Mouse (Mus musculus) layer of hippocampus, adult 9-11 months (tissue): Measurements from ENCODE around the gene Alkal2.

Source experiments
- DNase-seq: peaks from one replicate; pipeline ENCODE4 v3.0.0; 2022

Gene Alkal2

GRCm38 (mm10) chr12:30883986-30884621 is at the start of gene Alkal2:
Gene Alkal2 (plus strand): TSS chr12:30884322.
- no peak for DNase-seq

DNA sequence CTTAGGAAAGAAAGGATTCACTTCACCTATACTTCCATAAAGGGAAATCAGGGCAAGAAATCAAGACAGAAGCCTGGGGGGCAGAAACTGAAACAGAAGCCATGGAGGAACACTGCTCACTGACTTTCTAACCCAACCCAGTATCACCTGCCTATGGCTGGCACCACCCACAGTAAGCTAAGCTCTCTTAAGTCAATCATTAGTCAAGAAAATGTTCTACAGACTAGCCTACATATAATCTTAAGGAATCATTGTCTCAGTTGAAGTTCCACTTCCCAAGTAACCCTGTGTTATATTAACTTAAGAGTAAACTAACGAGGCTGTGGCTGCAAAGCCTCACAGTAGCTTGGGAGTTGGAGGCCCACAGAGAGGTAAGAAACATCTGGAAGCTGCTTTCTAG is 35.6 kb upstream of the Alkal2 start:
- DNase-seq, result no peak

DNA sequence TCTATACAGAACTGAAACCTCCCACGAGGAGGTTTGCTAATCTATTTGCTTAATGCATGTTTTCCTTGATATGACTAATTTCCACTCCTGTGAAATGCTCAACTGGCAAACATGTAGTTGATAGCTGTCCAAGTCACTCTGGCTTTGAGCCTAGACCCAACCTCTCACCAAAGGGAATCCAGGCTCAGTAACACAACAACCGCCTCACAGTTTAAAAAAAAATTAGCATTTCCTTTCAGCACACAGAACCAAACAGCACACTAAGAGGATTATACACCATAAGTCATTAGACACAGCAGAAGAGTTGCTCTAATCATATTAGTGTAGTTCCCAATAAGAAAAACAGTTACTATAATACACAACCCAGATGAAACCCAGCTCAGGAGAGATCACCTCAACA is 33.2 kb upstream of the Alkal2 start:
- DNase-seq, result peak; percentile 62

DNA sequence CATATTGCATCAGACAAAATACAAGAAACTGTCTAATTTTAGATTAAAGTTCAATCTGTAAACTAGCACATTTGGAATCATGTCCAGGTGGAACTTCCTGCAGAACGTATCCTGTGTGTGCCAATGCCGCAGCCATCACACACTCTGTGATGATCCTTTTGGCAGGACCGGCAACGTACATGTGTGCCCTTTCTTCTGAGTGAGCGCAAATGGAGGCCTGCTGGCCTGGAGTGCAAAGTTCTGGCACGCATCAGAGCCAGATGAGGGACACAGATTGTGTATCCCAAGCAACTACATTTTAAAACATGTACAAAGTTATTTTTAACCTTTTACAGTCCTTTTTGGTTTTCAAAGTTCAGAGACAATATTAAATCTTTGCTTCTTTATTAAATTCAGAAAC is 32.3 kb upstream of the Alkal2 start:
- DNase-seq, result peak; percentile 39

GRCm38 (mm10) chr12:30855442-30856159 is 28.5 kb upstream of the Alkal2 start:
- no peak for DNase-seq

- no peak for DNase-seq
Observed at GRCm38 (mm10) chr12:30856172-30856571, 27.9 kb upstream of the Alkal2 start.

DNA sequence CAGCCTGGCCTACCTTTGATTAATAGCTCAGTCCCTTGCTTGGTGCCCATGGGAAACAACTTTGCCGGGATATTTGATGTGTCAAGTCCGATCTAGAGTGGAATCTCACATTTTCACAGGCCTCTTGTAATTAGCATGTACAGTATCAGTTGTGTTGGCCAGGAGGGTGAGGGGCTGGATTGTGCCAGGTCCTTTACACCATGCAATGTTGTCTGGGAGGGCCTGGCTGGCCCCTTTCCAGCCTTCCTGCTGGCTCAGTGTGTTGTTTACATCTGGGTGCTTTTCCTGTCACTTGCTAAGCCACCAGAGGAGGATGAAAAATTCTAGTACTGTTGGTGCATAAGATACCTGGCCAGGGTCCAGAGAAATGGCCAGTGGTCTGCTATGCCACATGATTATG is 19.8 kb upstream of the Alkal2 start:
- DNase-seq, result no peak

GRCm38 (mm10) chr12:30865781-30866180 is 18.3 kb upstream of the Alkal2 start:
- no peak for DNase-seq

GRCm38 (mm10) chr12:30879447-30879846 is 4.7 kb upstream of the Alkal2 start:
- DNase-seq, result no peak

- no peak for DNase-seq
Observed at GRCm38 (mm10) chr12:30883592-30883985, 533 bp upstream of the Alkal2 start.

DNA sequence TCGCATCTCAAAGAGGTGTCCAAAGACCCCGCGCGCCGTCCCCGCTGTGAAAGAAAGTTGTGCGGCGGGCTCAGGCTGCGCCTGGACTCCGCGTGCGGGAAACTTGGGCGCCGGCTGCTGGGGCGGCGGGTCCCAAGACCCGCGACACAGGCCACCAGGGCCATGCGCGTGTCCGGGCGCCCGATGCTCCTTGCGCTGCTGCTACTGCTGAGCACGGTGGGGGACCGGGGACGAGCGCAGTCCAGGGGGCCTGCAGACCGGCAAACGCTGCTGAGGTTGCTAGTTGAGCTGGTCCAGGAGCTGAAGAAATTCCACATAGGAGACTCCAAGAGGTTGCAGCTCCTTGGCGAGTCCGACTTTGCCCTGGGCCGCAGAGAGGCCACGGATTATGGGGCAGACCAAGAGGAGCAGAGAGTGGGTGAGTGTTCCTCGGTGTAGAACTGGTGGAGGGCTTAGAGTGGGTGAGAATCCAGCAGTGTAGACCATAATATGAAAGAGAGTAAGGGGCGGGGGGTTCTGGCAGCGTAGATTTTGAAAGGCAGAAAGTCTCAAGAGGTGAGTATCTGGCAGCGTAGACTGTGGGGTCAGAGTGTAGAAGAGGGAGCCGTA is 604 bp downstream of the Alkal2 start:
- no peak for DNase-seq

- DNase-seq, result no peak
Observed at GRCm38 (mm10) chr12:30885891-30886290, 1.8 kb downstream of the Alkal2 start.

DNA sequence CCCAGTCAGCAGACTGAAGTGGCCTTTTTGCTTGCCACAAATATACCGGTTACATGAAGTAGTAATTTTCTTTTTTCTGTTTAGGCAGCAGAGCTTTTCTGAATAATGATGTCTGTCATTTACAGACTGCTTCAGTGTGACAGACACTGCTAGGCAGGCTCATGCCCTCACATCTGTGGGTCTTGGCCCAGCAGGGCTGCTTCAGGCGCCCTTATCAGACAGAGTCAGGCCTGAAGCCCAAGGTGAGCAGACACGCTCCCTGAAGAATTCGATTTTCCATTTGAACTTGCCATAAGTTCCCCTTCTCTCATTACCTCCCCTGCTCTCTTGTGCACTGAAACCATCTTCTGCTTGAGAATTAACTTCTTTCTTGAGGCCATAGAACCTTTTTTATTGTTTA is 3.9 kb downstream of the Alkal2 start:
- no peak for DNase-seq

- peak; percentile 47 for DNase-seq
Observed at GRCm38 (mm10) chr12:30890067-30890466, 5.9 kb downstream of the Alkal2 start.

- no peak for DNase-seq
Observed at GRCm38 (mm10) chr12:30891438-30891837, 7.3 kb downstream of the Alkal2 start.

GRCm38 (mm10) chr12:30897039-30897438 is 12.9 kb downstream of the Alkal2 start:
- no peak for DNase-seq

GRCm38 (mm10) chr12:30908658-30909057 is 24.5 kb downstream of the Alkal2 start:
- DNase-seq, result no peak

- DNase-seq, result no peak
Observed at GRCm38 (mm10) chr12:30909881-30910280, 25.8 kb downstream of the Alkal2 start.

DNA sequence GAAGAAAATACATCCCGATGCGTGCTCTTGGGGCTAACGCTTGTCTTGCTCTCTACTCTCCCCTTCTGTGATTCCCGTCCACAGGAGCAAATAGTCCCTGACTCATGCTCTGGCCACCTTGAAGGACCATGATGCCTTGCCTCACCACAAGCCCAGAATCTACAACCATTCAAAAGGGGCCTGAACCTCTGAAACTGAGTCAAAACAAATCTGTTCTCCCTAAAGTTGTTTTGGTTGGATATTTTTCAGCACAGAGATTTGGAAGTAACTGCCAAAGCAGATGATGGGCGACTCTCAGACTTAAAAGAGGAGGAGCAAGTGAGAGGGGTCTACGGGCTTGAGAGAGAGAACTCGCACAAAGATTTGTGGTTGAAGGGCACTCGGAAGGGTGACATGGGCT is 26.7 kb downstream of the Alkal2 start:
- no peak for DNase-seq

- peak; percentile 92 for DNase-seq
Observed at GRCm38 (mm10) chr12:30911261-30912047, 27.3 kb downstream of the Alkal2 start, which contains the start of the genes Acp1 and Sh3yl1. Gene Acp1 (minus strand): TSS chr12:30911589. Gene Sh3yl1 (plus strand): TSS chr12:30911668.

DNA sequence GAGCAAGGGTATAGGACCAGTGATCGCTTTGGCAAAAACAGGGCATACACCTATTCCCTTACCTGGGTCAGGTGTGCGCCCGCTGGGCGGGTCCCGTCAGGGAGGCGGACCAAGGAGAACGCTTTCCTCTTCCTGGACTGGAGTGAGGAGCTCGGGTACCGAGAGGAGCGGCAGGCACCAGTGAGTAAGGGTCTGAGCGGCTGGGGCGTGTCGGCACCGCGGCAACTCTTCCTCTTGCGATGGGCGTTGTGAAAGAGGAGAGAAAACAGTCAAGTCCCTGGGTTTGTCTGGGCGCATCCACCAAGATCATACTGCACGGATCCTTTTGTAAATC is 27.9 kb downstream of the Alkal2 start:
- DNase-seq, result peak; percentile 31

- no peak for DNase-seq
Observed at GRCm38 (mm10) chr12:30912840-30913239, 28.7 kb downstream of the Alkal2 start.

- DNase-seq, result no peak
Observed at GRCm38 (mm10) chr12:30922401-30922800, 38.3 kb downstream of the Alkal2 start.
